Mouse (Mus musculus) limb, embryonic 11.5 days (tissue): ENCODE results near the gene Trim30b. TPM values are rescaled to one million over a fixed set of nuclear protein-coding genes. Genes with fewer than 3 reads are reported as not detected.
A peak's percentile ranks its signal among the peaks of the same experiment; 100 is the strongest.
"Not testable (repeated sequence)": the region's sequence is repeated elsewhere in the genome, so short reads cannot be mapped to it uniquely, and the experiment has no call there.

Experiments
- ATAC-seq: fragments of 200-750 bp; cut with Nextera tagmentation; 2 replicates; pipeline ENCODE4 v1.8.0; 2017; ENCODE audit warnings: low read depth; ENCODE audit not compliant: insufficient number of reproducible peaks, low FRiP score, low TSS enrichment
- DNase-seq: peaks from one replicate; pipeline ENCODE4 v3.0.0-alpha.2; 2015; ENCODE audit warnings: low spot score
- H3K27ac ChIP-seq: fragments of 300-500 bp; sonication (generic); replicated peaks from 2 replicates; pipeline ENCODE4 v1.5.1; 2014; ENCODE audit warnings: low read depth, mild to moderate bottlenecking, low read length
- H3K27me3 ChIP-seq: fragments of 300-500 bp; sonication (generic); 2 replicates; pipeline ENCODE4 v1.6.1; 2014; ENCODE audit warnings: mild to moderate bottlenecking, low read length, mixed read lengths; ENCODE audit not compliant: control insufficient read depth, insufficient read depth
- H3K36me3 ChIP-seq: fragments of 300-500 bp; sonication (generic); 2 replicates; pipeline ENCODE4 v1.6.1; 2014; ENCODE audit warnings: mild to moderate bottlenecking, low read length, moderate library complexity, mixed read lengths; ENCODE audit not compliant: control insufficient read depth, insufficient read depth
- H3K4me1 ChIP-seq: fragments of 300-500 bp; sonication (generic); 2 replicates; pipeline ENCODE4 v1.6.1; 2014; ENCODE audit warnings: low read length, mixed read lengths; ENCODE audit not compliant: control insufficient read depth, insufficient read depth
- H3K4me2 ChIP-seq: fragments of 300-500 bp; sonication (generic); 2 replicates; pipeline ENCODE4 v1.6.1; 2014; ENCODE audit warnings: low read depth, mild to moderate bottlenecking, moderate library complexity; ENCODE audit not compliant: severe bottlenecking
- H3K4me3 ChIP-seq: fragments of 300-500 bp; sonication (generic); 2 replicates; pipeline ENCODE4 v1.5.1; 2014; ENCODE audit warnings: low read depth, low read length
- H3K9ac ChIP-seq: fragments of 300-500 bp; sonication (generic); 2 replicates; pipeline ENCODE4 v1.6.1; 2014; ENCODE audit warnings: mild to moderate bottlenecking, low read length
- H3K9me3 ChIP-seq: fragments of 300-500 bp; sonication (generic); 2 replicates; pipeline ENCODE4 v1.6.1; 2016; ENCODE audit warnings: low read length; ENCODE audit not compliant: control insufficient read depth
- WGBS: fragments of 180-500 bp; shearing (Covaris S2); extraction: QIAGEN DNeasy Blood & Tissue Kit; methylation state at CpG from one replicate; pipeline ENCODE4 v1.1.7; 2014; 5-methylcytosine and 5-hydroxymethylcytosine counted together
- polyA plus RNA-seq: library from polyadenylated mRNA; unstranded; fragments of >200 nt; fragmentation: Nextera tagmentation; extraction: Ambion mirVana; gene quantifications from 2 replicates; pipeline ENCODE4 v1.2.1, GENCODE M21; 2014

Trim30b gene
- polyA plus RNA-seq, 1 experiment from 2014 or later, result not detected

DNA sequence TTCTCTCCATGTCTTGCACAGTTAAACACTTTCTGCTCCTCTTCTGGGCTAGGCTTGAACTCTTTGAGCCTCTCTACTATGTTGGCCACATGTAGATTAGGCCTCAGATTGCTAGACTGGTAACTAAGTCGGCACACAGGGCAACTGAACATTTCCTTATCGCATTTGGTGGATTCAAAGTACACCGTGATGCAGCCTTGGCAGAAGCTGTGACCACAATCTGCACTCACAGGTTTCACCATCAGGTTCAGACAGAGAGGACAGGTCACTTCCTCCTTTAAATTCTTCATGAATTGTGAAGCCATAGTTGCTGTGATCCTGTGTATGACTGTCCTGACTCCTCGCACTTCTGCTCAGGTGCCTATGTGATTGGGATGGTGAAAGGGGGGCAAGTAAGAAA is 21.6 kb downstream of the Trim30b start:
- not testable (repeated sequence) for H3K27ac ChIP-seq, H3K4me3 ChIP-seq, H3K27me3 ChIP-seq, H3K9me3 ChIP-seq, H3K9ac ChIP-seq, H3K4me2 ChIP-seq, ATAC-seq, DNase-seq, H3K4me1 ChIP-seq, H3K36me3 ChIP-seq
- 91% methylated on average over 4 of the region's 4 CpGs for WGBS

DNA sequence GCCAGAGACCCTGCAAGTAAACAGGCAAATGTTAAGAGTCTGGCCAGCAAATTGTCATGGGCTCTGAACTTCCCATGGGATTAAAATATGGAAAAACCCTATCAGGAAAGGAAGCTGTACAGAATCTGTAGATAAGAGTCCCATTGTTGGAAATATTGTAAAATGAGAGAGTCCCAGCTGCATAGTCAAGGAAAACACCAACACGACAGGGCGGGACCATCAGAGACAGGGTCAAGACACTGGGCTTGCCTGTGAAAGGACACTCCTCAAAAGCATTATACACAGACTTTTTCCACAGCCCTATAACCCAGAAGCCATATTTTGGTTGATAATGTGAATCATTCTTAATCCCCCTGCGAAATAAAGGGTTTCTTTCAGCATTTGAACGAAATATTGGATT is 28.9 kb downstream of the Trim30b start:
- not testable (repeated sequence) for H3K4me2 ChIP-seq, DNase-seq, H3K4me3 ChIP-seq, H3K9ac ChIP-seq, H3K27ac ChIP-seq, H3K36me3 ChIP-seq, H3K4me1 ChIP-seq, ATAC-seq, H3K27me3 ChIP-seq, H3K9me3 ChIP-seq
- WGBS, result 87% methylated on average over 2 of the region's 4 CpGs

DNA sequence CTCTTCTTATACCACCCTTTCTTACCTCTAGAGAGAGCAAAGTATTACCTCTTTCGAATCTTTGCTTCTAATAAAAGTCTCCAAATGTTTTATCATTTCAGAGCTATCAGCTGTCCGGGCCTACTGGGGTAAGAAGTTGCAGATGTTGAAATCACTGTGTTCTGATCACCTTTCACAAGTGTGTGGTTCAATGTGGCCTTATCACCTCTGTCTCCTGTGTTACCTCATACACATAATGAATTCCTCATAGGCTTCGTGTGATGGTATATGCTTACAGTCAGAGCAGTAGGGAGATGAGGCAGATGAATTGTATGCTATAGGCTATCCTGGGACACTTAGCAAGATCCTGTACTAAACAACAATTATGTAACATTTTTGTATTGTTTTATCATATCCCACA is 34.1 kb downstream of the Trim30b start:
- not testable (repeated sequence) for DNase-seq, H3K4me2 ChIP-seq, H3K4me3 ChIP-seq, H3K4me1 ChIP-seq, ATAC-seq, H3K27ac ChIP-seq, H3K36me3 ChIP-seq, H3K27me3 ChIP-seq, H3K9me3 ChIP-seq, H3K9ac ChIP-seq
- WGBS, result 85% methylated on average over 3 of the region's 3 CpGs

DNA sequence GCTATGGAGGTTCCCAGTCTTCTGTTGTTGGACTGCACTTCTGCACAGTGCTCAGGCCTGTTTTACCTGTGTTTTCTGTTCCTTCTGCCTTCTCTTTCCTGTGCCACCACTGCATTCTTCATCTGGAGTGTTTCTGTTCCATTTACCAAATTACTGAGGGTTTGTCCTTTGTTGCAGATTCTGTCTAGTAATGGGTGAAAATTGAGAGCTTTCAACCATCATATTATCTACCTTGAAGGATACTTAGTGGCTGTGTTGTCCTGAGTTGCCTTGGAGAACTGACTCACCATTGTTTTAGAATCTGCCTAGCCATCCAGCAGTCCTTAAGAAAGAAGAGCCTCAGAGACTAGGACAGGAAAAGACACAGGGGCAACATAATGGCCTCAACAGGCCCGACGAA is 40.5 kb downstream of the Trim30b start, which contains the start of gene Trim34b:
TSS of gene Trim34b (plus strand) at position 301 of the 400 bp plus-strand sequence.
- not testable (repeated sequence) for H3K4me1 ChIP-seq, H3K27me3 ChIP-seq, H3K9ac ChIP-seq, DNase-seq, H3K4me2 ChIP-seq, H3K27ac ChIP-seq, H3K9me3 ChIP-seq, H3K36me3 ChIP-seq, ATAC-seq, H3K4me3 ChIP-seq
- 89% methylated on average over 2 of the region's 2 CpGs for WGBS

DNA sequence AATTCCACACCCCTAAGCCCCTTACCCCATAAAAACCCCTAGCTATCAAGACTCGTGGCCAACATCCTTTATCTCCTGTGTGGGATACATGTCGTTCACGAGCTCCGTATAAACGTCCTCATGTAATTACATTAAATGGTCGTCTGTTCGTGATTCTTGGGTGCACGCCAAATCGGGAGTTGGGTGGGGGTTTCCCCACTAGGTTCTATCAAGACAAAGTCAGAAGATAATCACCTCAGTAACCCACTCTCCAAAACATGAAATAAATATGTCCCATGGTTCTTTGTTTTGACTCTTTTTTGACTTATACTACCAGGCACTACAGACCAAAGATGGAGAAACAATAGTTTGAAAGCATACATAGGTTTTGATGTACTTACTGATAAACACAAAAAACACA is 47.7 kb downstream of the Trim30b start:
- ATAC-seq, result no peak
- Histone ChIP-seq H3K4me3 (no peak overlapping the region), H3K9me3 (no peaks in the 10 kb centered on the region), H3K4me1 (no peaks in the 10 kb centered on the region), H3K27me3 (no peaks in the 10 kb centered on the region), H3K27ac (no peak overlapping the region), H3K4me2 (no peak overlapping the region), H3K9ac (no peak overlapping the region), H3K36me3 (no peaks in the 10 kb centered on the region)
- 82% methylated on average over 9 of the region's 9 CpGs for WGBS
- no peak for DNase-seq

DNA sequence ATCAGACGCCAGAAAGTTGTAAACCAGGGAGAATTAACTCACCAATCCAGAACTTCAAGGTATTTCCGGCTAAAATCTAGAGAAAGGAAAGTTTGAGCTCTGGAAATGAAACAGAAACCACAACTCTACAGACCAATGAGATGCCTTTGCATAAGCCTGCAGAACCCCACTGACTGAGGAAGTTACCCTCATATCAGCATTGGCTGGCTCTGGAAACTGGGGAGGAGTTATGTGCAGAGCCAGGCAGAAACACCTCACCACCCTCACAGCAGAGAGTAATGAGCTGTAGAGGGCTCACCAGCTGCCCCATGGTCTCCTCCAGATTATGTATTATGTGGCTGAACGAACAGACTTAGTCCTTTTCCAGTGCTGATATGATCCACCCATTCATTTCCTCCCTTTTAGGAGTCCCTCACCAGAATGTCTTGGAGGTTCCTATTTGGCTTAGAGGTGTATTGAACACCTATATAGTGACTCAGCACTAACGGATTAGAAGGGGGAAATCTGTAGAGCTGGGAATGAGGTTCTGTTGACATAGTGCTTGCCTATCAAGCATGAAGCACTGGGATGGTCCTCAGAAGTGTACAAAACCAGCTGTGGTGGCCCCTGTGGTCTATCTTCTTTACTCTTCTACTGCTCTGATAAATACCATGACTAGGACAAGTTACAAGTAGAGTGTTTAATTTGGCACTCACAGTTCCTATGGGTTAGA is 54.2 kb downstream of the Trim30b start, which contains the start of gene Trim12a:
TSS of gene Trim12a (minus strand) at position 98 of the 712 bp plus-strand sequence.
- H3K9me3 ChIP-seq, H3K9ac ChIP-seq, H3K27ac ChIP-seq, DNase-seq, H3K36me3 ChIP-seq, H3K27me3 ChIP-seq, H3K4me1 ChIP-seq: not testable (repeated sequence)
- 25% methylated on average over 4 of the region's 4 CpGs for WGBS
- ATAC-seq, result peak; percentile 84
- H3K4me3 ChIP-seq, result peak within 1 kb of the TSS; percentile 25
- H3K4me2 ChIP-seq, result peak within 1 kb of the TSS; percentile 31

DNA sequence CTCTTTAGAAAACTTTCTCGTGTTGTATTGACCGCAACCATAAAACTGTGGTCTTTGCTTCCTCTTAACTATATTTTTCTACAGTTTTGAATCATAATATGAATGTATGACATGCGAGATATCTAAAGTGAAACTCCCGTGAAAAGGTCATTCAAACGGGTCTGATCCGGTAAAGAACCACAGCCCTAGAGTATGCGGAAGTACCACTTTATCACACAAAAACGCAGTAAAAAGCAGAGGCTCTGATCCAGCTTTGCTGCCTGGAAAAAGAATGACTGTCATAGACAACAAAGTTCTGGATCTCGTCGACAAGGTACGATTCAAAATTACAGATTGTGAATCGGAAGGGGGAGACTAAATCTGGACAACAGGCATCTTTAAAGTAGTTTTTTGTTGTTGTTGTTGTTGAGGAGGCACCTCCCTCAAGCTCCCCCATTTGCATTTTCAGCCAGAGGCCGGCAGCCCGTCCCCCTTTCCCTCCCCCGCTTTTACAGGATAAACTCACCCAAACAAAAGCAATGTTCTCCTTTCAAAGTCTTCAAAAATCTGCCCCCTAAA is 54.8 kb downstream of the Trim30b start:
- Histone ChIP-seq H3K9me3 (no peaks in the 10 kb centered on the region), H3K27me3 (no peaks in the 10 kb centered on the region), H3K4me3 (peak overlapping the region; percentile 25), H3K9ac (no peak overlapping the region), H3K4me1 (no peaks in the 10 kb centered on the region), H3K27ac (no peak overlapping the region), H3K4me2 (peak overlapping the region; percentile 31), H3K36me3 (no peaks in the 10 kb centered on the region)
- WGBS, result 12% methylated on average over 15 of the region's 15 CpGs
- DNase-seq (peak; percentile 31), ATAC-seq (no peak)
